Mouse (Mus musculus) liver, embryonic 11.5 days (tissue): ENCODE measurements around the gene Gm12248. TPM values are rescaled to one million over a fixed set of nuclear protein-coding genes. Genes with fewer than 3 reads are reported as not detected.

Source experiments
- polyA plus RNA-seq: library from polyadenylated mRNA; unstranded; fragments of >200 nt; fragmentation: Nextera tagmentation; extraction: Ambion mirVana; gene quantifications from 2 replicates; pipeline ENCODE4 v1.2.1, GENCODE M21; 2014

Gene Gm12248
- polyA plus RNA-seq, 1 experiment from 2014 or later = not detected

Other genes starting within 250 kb of the Gm12248 start
- 37.2 and 43.0 TPM in 2 replicates for gene Larp1, start 84.1 kb downstream of the Gm12248 start, polyA plus RNA-seq
- 75.7 and 77.6 TPM in 2 replicates for gene Cnot8, start 11.0 kb upstream of the Gm12248 start, polyA plus RNA-seq
- gene Gemin5, start 75.4 kb upstream of the Gm12248 start, polyA plus RNA-seq = 36.6 and 41.1 TPM in 2 replicates
- gene Mrpl22, start 78.5 kb upstream of the Gm12248 start, polyA plus RNA-seq = 178 and 190 TPM in 2 replicates
- gene Igtp, start 106.4 kb upstream of the Gm12248 start, polyA plus RNA-seq = 5.0 and 5.5 TPM in 2 replicates
- gene Irgm2, start 106.5 kb upstream of the Gm12248 start, polyA plus RNA-seq = 2.3 and 2.5 TPM in 2 replicates
- 0.30 and 0.44 TPM in 2 replicates for gene 4930438A08Rik, start 181.7 kb upstream of the Gm12248 start, polyA plus RNA-seq
- 18.3 and 19.2 TPM in 2 replicates for gene Zfp692, start 213.9 kb upstream of the Gm12248 start, polyA plus RNA-seq
- 50.6 and 50.7 TPM in 2 replicates for gene Zfp672, start 237.2 kb upstream of the Gm12248 start, polyA plus RNA-seq
- gene Sh3bp5l, start 237.6 kb upstream of the Gm12248 start, polyA plus RNA-seq = 20.5 and 25.3 TPM in 2 replicates